Mouse (Mus musculus) B cell, adult 62 days (primary cell): ENCODE measurements around the gene Sorbs1. TPM values are rescaled to one million over a fixed set of nuclear protein-coding genes. Genes with fewer than 3 reads are reported as not detected.

Source experiments
- total RNA-seq: library from RNA; stranded (reverse); gene quantifications from 4 replicates; pipeline ENCODE4 v1.2.4, GENCODE M21; 2023

Sorbs1 gene
- 11.2 to 19.1 TPM (median 14.6 TPM) in 4 replicates for total RNA-seq

GRCm38 (mm10) chr19:40513632-40514078 lies at the start of gene Sorbs1:
Gene Sorbs1, minus strand, starts transcription at chr19:40513779.

GRCm38 (mm10) chr19:40271308-40271892 lies 242.2 kb downstream of the Sorbs1 start, which contains the start of gene Pdlim1:
Gene Pdlim1, minus strand, starts transcription at chr19:40271842.

Other genes starting within 250 kb of the Sorbs1 start
- gene Pdlim1, start 241.9 kb downstream of the Sorbs1 start, total RNA-seq = 19.5 to 25.6 TPM (median 22.5 TPM) in 4 replicates
- gene Aldh18a1, start 74.7 kb upstream of the Sorbs1 start, total RNA-seq = 16.1 to 23.3 TPM (median 19.4 TPM) in 4 replicates
- gene Tctn3, start 98.5 kb upstream of the Sorbs1 start, total RNA-seq = 7.5 to 9.4 TPM (median 8.0 TPM) in 4 replicates
- 13.3 to 32.7 TPM (median 17.0 TPM) in 4 replicates for gene Entpd1, start 98.6 kb upstream of the Sorbs1 start, total RNA-seq
- gene Cc2d2b, start 235.0 kb upstream of the Sorbs1 start, total RNA-seq = not detected in 4 replicates